Mouse (Mus musculus) stomach, postnatal 0 days (tissue): ENCODE data around the gene Stox2. TPM values are rescaled to one million over a fixed set of nuclear protein-coding genes. Genes with fewer than 3 reads are reported as not detected.

Experiments
- ATAC-seq: fragments of 200-750 bp; cut with Nextera tagmentation; 2 replicates; pipeline ENCODE4 v1.8.0; 2017; ENCODE audit not compliant: low FRiP score, low TSS enrichment
- DNase-seq: peaks from one replicate; pipeline ENCODE4 v3.0.0-alpha.2; 2016; ENCODE audit warnings: low spot score
- H3K27ac ChIP-seq: fragments of 300-500 bp; sonication (generic); replicated peaks from 2 replicates; pipeline ENCODE4 v1.5.1; 2014; ENCODE audit warnings: mild to moderate bottlenecking, control low read depth
- H3K27me3 ChIP-seq: fragments of 300-500 bp; sonication (generic); 2 replicates; pipeline ENCODE4 v1.6.1; 2014; ENCODE audit warnings: low read length; ENCODE audit not compliant: control insufficient read depth, insufficient read depth
- H3K36me3 ChIP-seq: fragments of 300-500 bp; sonication (generic); 2 replicates; pipeline ENCODE4 v1.6.1; 2014; ENCODE audit warnings: low read length, mixed read lengths; ENCODE audit not compliant: control insufficient read depth, insufficient read depth
- H3K4me1 ChIP-seq: fragments of 300-500 bp; sonication (generic); replicated peaks from 2 replicates; pipeline ENCODE4 v1.6.1; 2014; ENCODE audit warnings: antibody characterized with exemption; ENCODE audit not compliant: control insufficient read depth, insufficient read depth
- H3K4me2 ChIP-seq: fragments of 300-500 bp; sonication (generic); replicated peaks from 2 replicates; pipeline ENCODE4 v1.6.1; 2014; ENCODE audit warnings: low read depth, mild to moderate bottlenecking, control low read depth, moderate library complexity
- H3K4me3 ChIP-seq: fragments of 300-500 bp; sonication (generic); 2 replicates; pipeline ENCODE4 v1.5.1; 2014; ENCODE audit warnings: low read depth, low read length, control low read depth
- H3K9ac ChIP-seq: fragments of 300-500 bp; sonication (generic); 2 replicates; pipeline ENCODE4 v1.6.1; 2014; ENCODE audit warnings: mild to moderate bottlenecking, low read length, control low read depth, mixed read lengths
- H3K9me3 ChIP-seq: fragments of 300-500 bp; sonication (generic); 2 replicates; pipeline ENCODE4 v1.6.1; 2016; ENCODE audit warnings: low read length; ENCODE audit not compliant: control insufficient read depth
- CTCF ChIP-seq: IDR thresholded peaks from 2 replicates; pipeline ENCODE4 v1.5.1; 2016; ENCODE audit warnings: antibody characterized with exemption, low read depth, mild to moderate bottlenecking, moderate library complexity
- EP300 ChIP-seq: optimal IDR thresholded peaks from 2 replicates; pipeline ENCODE3; 2016; ENCODE audit warnings: antibody characterized with exemption
- WGBS: fragments of 180-500 bp; shearing (Covaris S2); extraction: QIAGEN DNeasy Blood & Tissue Kit; methylation state at CpG from one replicate; pipeline ENCODE4 v1.1.7; 2014; 5-methylcytosine and 5-hydroxymethylcytosine counted together
- polyA plus RNA-seq: library from polyadenylated mRNA; unstranded; fragments of >200 nt; fragmentation: Nextera tagmentation; extraction: Ambion mirVana; gene quantifications from 2 replicates; pipeline ENCODE4 v1.2.1, GENCODE M21; 2015

Gene Stox2
- polyA plus RNA-seq, 1 experiment from 2014 or later: 5.7 TPM

DNA sequence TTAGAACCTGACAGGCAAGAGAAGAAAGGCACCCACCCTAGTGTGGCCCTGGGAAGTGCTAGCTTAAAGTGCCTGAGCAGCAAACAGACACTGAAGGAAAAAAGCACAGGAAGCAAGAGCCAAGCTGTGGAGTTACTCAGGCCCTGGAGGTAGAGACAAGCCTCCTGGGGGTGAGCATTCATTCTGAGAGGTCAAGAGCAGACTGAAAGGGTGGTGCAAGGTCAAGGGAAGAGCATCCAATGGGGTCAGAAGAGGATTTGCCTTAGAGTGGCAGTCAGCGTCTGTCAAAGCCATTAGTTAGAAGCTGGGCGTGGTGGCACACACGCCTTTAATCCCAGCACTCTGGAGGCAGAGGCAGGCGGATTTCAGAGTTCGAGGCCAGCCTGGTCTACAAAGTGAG is 224.3 kb downstream of the Stox2 start:
- Histone ChIP-seq H3K4me2 (no peak overlapping the region), H3K4me3 (no peak overlapping the region), H3K9ac (no peak overlapping the region), H3K27ac (no peak overlapping the region), H3K27me3 (no peaks in the 10 kb centered on the region), H3K4me1 (no peaks in the 10 kb centered on the region), H3K36me3 (no peaks in the 10 kb centered on the region), H3K9me3 (no peaks in the 10 kb centered on the region)
- DNase-seq: no peak
- 84% methylated on average over 5 of the region's 5 CpGs for WGBS
- TF ChIP-seq EP300 (no peak), CTCF (no peak)
- ATAC-seq: no peak

DNA sequence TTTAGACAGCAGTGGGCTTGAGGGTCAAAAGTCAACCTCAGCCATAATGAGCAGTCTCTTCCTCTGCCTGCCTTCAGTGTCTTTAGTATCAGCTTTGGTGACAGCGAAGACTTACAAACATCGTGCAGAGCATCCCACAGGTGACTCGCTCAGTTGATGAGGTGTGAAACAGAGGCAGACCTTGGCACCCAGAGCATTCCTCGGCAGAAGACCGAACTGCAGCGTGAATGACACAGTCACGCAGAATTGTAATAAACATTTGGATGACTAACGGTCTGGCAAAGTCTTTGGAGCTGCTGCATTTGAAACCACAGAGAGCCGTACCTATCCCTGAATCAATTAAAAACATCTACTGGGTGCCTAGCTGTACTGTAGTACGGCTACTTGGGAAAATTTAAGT is 225.0 kb downstream of the Stox2 start:
- no peak overlapping the region for H3K9ac ChIP-seq
- H3K9me3 ChIP-seq: no peaks in the 10 kb centered on the region
- H3K4me1 ChIP-seq: no peaks in the 10 kb centered on the region
- TF ChIP-seq CTCF (no peak), EP300 (no peak)
- H3K4me2 ChIP-seq: no peak overlapping the region
- DNase-seq (no peak), ATAC-seq (no peak)
- H3K36me3 ChIP-seq: no peaks in the 10 kb centered on the region
- no peak overlapping the region for H3K4me3 ChIP-seq
- no peak overlapping the region for H3K27ac ChIP-seq
- WGBS: 64% methylated on average over 10 of the region's 10 CpGs
- no peaks in the 10 kb centered on the region for H3K27me3 ChIP-seq

DNA sequence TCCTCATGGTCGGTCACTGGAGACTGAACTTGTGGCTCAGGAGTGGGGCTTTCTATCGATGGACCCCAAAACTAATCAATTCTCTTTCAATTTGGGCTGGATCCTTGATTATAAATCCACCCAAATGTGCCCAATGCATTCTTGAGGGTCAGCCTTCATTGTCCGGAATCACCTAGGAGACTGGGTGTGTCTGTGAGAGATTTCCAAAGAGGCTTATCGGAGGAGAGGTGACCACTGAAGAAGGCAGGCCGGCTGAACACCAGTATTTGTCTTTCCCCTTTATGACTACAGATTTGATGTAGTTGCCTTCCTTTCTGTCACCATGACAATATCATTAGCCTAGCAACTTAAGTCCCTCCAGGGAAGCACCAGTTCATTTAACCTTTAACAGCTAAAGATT is 225.8 kb downstream of the Stox2 start:
- H3K4me2 ChIP-seq: no peak overlapping the region
- no peaks in the 10 kb centered on the region for H3K27me3 ChIP-seq
- no peaks in the 10 kb centered on the region for H3K9me3 ChIP-seq
- H3K9ac ChIP-seq: no peak overlapping the region
- H3K4me3 ChIP-seq: no peak overlapping the region
- no peaks in the 10 kb centered on the region for H3K36me3 ChIP-seq
- H3K27ac ChIP-seq: no peak overlapping the region
- ATAC-seq (no peak), DNase-seq (no peak)
- TF ChIP-seq CTCF: no peak
- no peak for TF ChIP-seq EP300
- 85% methylated on average over 5 of the region's 5 CpGs for WGBS
- H3K4me1 ChIP-seq: no peaks in the 10 kb centered on the region

DNA sequence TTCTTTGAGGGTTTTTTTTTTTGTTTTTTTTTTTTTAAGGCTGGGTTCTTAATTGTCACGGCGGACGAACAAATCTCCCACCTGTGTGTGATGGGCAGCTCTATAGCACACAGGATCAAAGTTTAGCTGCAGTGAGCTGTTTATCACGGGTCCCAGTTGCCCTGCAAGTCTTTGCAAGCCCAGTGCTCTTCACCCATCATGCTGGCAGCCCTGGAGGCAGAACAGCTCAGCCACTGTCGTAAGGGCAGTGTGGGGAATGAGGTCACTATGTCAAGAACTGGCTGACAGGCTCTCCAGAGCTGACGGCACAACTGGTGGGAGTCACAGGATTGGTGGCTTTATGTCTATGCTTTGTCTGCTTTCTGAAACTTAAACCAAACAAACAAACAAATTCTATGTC is 227.6 kb downstream of the Stox2 start:
- H3K36me3 ChIP-seq: no peaks in the 10 kb centered on the region
- DNase-seq (no peak), ATAC-seq (no peak)
- no peaks in the 10 kb centered on the region for H3K27me3 ChIP-seq
- no peaks in the 10 kb centered on the region for H3K9me3 ChIP-seq
- H3K4me1 ChIP-seq: no peaks in the 10 kb centered on the region
- H3K4me2 ChIP-seq: no peak overlapping the region
- no peak overlapping the region for H3K27ac ChIP-seq
- no peak overlapping the region for H3K4me3 ChIP-seq
- H3K9ac ChIP-seq: no peak overlapping the region
- 39% methylated on average over 6 of the region's 6 CpGs for WGBS
- no peak for TF ChIP-seq EP300
- TF ChIP-seq CTCF: no peak

DNA sequence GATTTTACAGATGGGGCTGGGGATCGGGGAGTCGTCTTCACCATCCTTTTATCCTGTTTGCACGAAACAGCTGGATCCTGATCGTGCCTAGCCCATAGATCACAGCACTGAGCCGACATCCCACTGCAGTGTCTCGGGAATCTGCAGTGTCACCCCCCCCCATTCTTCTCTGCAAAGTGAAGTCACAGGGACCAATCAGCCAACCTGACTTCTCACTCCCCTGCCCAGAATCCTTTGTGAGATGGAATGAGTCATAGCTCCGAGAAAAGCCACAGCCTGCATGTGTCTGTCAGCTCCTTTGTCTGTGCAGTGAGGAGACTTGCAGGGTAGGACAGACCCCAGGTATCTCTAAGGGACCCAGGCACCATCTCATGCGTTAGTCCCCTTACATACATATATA is 228.1 kb downstream of the Stox2 start:
- H3K27me3 ChIP-seq: no peaks in the 10 kb centered on the region
- H3K4me2 ChIP-seq: no peak overlapping the region
- no peak for ATAC-seq
- no peak overlapping the region for H3K27ac ChIP-seq
- DNase-seq: no peak
- no peaks in the 10 kb centered on the region for H3K9me3 ChIP-seq
- WGBS: 33% methylated on average over 8 of the region's 8 CpGs
- no peaks in the 10 kb centered on the region for H3K36me3 ChIP-seq
- no peak overlapping the region for H3K9ac ChIP-seq
- TF ChIP-seq CTCF: no peak
- no peak for TF ChIP-seq EP300
- no peak overlapping the region for H3K4me3 ChIP-seq
- no peaks in the 10 kb centered on the region for H3K4me1 ChIP-seq

DNA sequence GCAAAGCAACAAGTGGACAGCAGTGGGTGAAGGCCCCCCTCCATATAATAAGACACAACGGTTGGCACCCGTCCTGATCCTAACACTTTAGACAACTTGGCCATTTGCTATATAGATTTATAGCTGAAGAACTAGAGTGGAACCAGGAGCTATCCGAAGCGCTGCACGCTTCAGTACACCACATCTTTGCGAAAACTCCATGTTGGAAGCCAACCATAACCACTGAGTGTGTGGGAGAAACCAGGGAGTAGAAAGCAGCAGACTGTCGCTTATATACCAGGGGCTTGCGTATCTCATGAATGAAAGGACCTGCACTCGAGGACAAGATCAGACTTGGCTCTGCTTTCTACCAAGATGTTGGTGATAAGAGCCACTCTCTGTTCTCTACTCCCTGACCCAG is 234.0 kb downstream of the Stox2 start:
- Histone ChIP-seq H3K9me3 (no peaks in the 10 kb centered on the region), H3K4me3 (no peak overlapping the region), H3K4me2 (no peak overlapping the region), H3K9ac (no peak overlapping the region), H3K36me3 (no peaks in the 10 kb centered on the region), H3K27ac (no peak overlapping the region), H3K4me1 (no peaks in the 10 kb centered on the region), H3K27me3 (no peaks in the 10 kb centered on the region)
- ATAC-seq (no peak), DNase-seq (no peak)
- TF ChIP-seq EP300 (no peak), CTCF (no peak)
- 86% methylated on average over 9 of the region's 9 CpGs for WGBS
